Comparison of ENCODE assay signal across 16 mouse cellular contexts in genomic region chr6:36937527-36937926, GRCm38 (mm10).
"Had no signal": no experiment of that assay in that cellular context is flagged by ENCODE, and none has a peak within 500 bp of the region (broad histone marks: within the 10 kb centered on the region; RNA-seq: fewer than 3 reads in every experiment).

No protein-coding gene starts in this region.

- H3K36me3 ChIP-seq: limb, embryonic 12.5 days; liver, embryonic 13.5 days; midbrain, embryonic 10.5 days; midbrain, embryonic 15.5 days; stomach, embryonic 15.5 days had no signal

- H3K4me3 ChIP-seq: limb, embryonic 12.5 days; liver, embryonic 13.5 days; midbrain, embryonic 10.5 days; midbrain, embryonic 15.5 days; neural tube, embryonic 13.5 days; stomach, embryonic 15.5 days had no signal

- H3K27ac ChIP-seq: limb, embryonic 12.5 days; liver, embryonic 13.5 days; midbrain, embryonic 10.5 days; midbrain, embryonic 15.5 days; neural tube, embryonic 13.5 days; stomach, embryonic 15.5 days had no signal

- H3K4me1 ChIP-seq: limb, embryonic 12.5 days; liver, embryonic 13.5 days; midbrain, embryonic 10.5 days; stomach, embryonic 15.5 days had no signal

- H3K4me2 ChIP-seq: limb, embryonic 12.5 days; liver, embryonic 13.5 days; midbrain, embryonic 15.5 days; neural tube, embryonic 13.5 days; stomach, embryonic 15.5 days had no signal

- ATAC-seq: liver, postnatal 0 days had no signal

- H3K9me3 ChIP-seq: limb, embryonic 12.5 days; liver, embryonic 13.5 days; midbrain, embryonic 10.5 days; midbrain, embryonic 15.5 days; neural tube, embryonic 13.5 days; stomach, embryonic 15.5 days had no signal

- DNase-seq: kidney, adult 2 months; kidney, postnatal 36 days; layer of hippocampus, adult 9-11 months; layer of hippocampus, postnatal 36 days; liver; liver, embryonic 13.5 days; liver, postnatal 0 days; lung, postnatal 36 days; retina, postnatal 1 day; right cerebral cortex, postnatal 14 days; thymus, postnatal 4 days had no signal

- H3K27me3 ChIP-seq: limb, embryonic 12.5 days; liver, embryonic 13.5 days; midbrain, embryonic 15.5 days; neural tube, embryonic 13.5 days; stomach, embryonic 15.5 days had no signal

- H3K9ac ChIP-seq: limb, embryonic 12.5 days; liver, embryonic 13.5 days; liver, postnatal 0 days; midbrain, embryonic 15.5 days; neural tube, embryonic 13.5 days; stomach, embryonic 15.5 days had no signal
